Mouse (Mus musculus) ES-E14 (cell line): ENCODE data around the gene Habp2. TPM values are rescaled to one million over a fixed set of nuclear protein-coding genes. Genes with fewer than 3 reads are reported as not detected.

Experiments used
- DNase-seq: peaks from one replicate; pipeline ENCODE4 v3.0.0-alpha.2; 2013; ENCODE audit warnings: low read depth, low spot score
- H3K27ac ChIP-seq: 2 replicates; pipeline ENCODE4 v1.5.1; 2012; ENCODE audit warnings: low read depth, mild to moderate bottlenecking, low read length, moderate library complexity, mixed read lengths; ENCODE audit not compliant: poor library complexity, insufficient read depth, severe bottlenecking
- H3K36me3 ChIP-seq: 2 replicates; pipeline ENCODE4 v1.6.1; 2012; ENCODE audit warnings: mild to moderate bottlenecking, low read length, moderate library complexity, mixed read lengths; ENCODE audit not compliant: control insufficient read depth, poor library complexity, insufficient read depth, severe bottlenecking
- H3K4me1 ChIP-seq, 2 experiments: fragments of 150-350 bp in 1 of 2; sonication (generic) in 1 of 2; 2 replicates each; pipeline ENCODE4 v1.6.1; 2012; ENCODE audit warnings: low read length in 2 of 2, mild to moderate bottlenecking in 1 of 2, mixed read lengths in 1 of 2; ENCODE audit not compliant: control insufficient read depth in 2 of 2, insufficient read depth in 2 of 2, poor library complexity in 1 of 2
- H3K4me3 ChIP-seq, 2 experiments: fragments of 150-350 bp in 1 of 2; sonication (generic) in 1 of 2; 2 replicates each; pipeline ENCODE4 v1.5.1; 2012; ENCODE audit warnings: low read length in 2 of 2, low read depth in 1 of 2, mild to moderate bottlenecking in 1 of 2, mixed read lengths in 1 of 2; ENCODE audit not compliant: insufficient read depth in 1 of 2, poor library complexity in 1 of 2, severe bottlenecking in 1 of 2
- H3K9ac ChIP-seq: 2 replicates; pipeline ENCODE4 v1.6.1; 2012; ENCODE audit warnings: low read depth, mild to moderate bottlenecking, low read length, mixed read lengths; ENCODE audit not compliant: poor library complexity, insufficient read depth, severe bottlenecking
- H3K9me3 ChIP-seq: fragments of 150-350 bp; sonication (generic); 2 replicates; pipeline ENCODE4 v1.6.1; 2012; ENCODE audit warnings: low read depth, mild to moderate bottlenecking, low read length; ENCODE audit not compliant: control insufficient read depth, insufficient read depth
- CHD2 ChIP-seq: IDR thresholded peaks from 2 replicates; pipeline ENCODE4 v1.6.1; 2014; ENCODE audit warnings: mild to moderate bottlenecking, low read depth, low read length, inconsistent platforms
- HCFC1 ChIP-seq: IDR thresholded peaks from 2 replicates; pipeline ENCODE4 v1.6.1; 2012; ENCODE audit warnings: low read length, inconsistent platforms, borderline replicate concordance; ENCODE audit not compliant: insufficient read depth
- MAFK ChIP-seq: IDR thresholded peaks from 2 replicates; pipeline ENCODE4 v1.6.1; 2014; ENCODE audit warnings: mild to moderate bottlenecking, low read depth, low read length, inconsistent platforms; ENCODE audit not compliant: insufficient read depth
- ZC3H11A ChIP-seq: IDR thresholded peaks from 2 replicates; pipeline ENCODE4 v1.6.1; 2012; ENCODE audit warnings: low read depth, mild to moderate bottlenecking, inconsistent platforms, low read length, borderline replicate concordance
- ZNF384 ChIP-seq: IDR thresholded peaks from 2 replicates; pipeline ENCODE4 v1.6.1; 2012; ENCODE audit warnings: low read depth, low read length, inconsistent platforms
- in situ Hi-C, 2 experiments: fragments of 600-800 bp; cut with MboI; formaldehyde crosslinking; loops; one replicate each; pipeline ENCODE4 v1.15.1; 2025; ENCODE audit warnings: low sequenced_read_pairs in 2 of 2, inconsistent platforms in 1 of 2; ENCODE audit not compliant: unreplicated experiment in 2 of 2
- total RNA-seq: library from RNA; depleted of rRNA; stranded (reverse); fragments of 300-350 nt; gene quantifications from 2 replicates; pipeline ENCODE4 v1.2.3, GENCODE M21; 2012; rRNA removed

The Habp2 gene
- total RNA-seq, result 0.42 and 1.6 TPM in 2 replicates

- Histone ChIP-seq H3K36me3 (no peaks in the 10 kb centered on the region), H3K9me3 (no peaks in the 10 kb centered on the region), H3K4me1 (no peaks in the 10 kb centered on the region), H3K9ac (no peak within 1 kb of the TSS), H3K27ac (no peak within 1 kb of the TSS), H3K4me3 (no peak within 1 kb of the TSS)
- DNase-seq, result no peak
- TF ChIP-seq MAFK, result no peak
- TF ChIP-seq ZC3H11A, result no peak
- TF ChIP-seq ZNF384, result no peak
- in situ Hi-C loops, result no loop called here
Measured at GRCm38 (mm10) chr19:56286866-56287265, at the start of gene Habp2. Habp2 (plus strand) TSS chr19:56287137.

DNA sequence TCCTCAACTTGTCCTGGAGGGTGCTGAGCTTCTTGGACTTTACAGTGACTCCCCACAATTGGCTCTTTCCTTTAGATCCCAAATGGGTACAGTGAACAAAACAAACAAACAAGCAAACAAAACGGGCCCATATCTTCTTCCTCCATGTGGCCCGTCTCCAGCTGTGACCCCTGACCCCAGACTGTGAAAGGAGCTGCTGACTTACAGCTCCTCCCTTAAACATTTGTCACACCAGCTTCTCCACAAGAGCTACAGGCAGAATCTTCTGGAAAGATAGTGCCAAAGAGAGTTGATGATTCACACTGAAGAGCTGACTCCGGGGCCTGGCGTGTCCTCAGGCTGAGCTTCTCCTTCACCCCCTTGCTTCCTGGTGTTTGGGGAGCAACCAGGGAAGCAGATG, 48.4 kb upstream of the Habp2 start:
- DNase-seq, result no peak
- H3K4me1 ChIP-seq, result no peaks in the 10 kb centered on the region
- no peaks in the 10 kb centered on the region for H3K36me3 ChIP-seq
- H3K4me3 ChIP-seq, result no peak overlapping the region
- no peak overlapping the region for H3K9ac ChIP-seq
- H3K9me3 ChIP-seq, result no peaks in the 10 kb centered on the region
- no peak overlapping the region for H3K27ac ChIP-seq
- in situ Hi-C loops, result no loop called here
- TF ChIP-seq CHD2, result no peak
- no peak for TF ChIP-seq MAFK
- TF ChIP-seq ZNF384, result no peak
- no peak for TF ChIP-seq ZC3H11A
- TF ChIP-seq HCFC1, result no peak

DNA sequence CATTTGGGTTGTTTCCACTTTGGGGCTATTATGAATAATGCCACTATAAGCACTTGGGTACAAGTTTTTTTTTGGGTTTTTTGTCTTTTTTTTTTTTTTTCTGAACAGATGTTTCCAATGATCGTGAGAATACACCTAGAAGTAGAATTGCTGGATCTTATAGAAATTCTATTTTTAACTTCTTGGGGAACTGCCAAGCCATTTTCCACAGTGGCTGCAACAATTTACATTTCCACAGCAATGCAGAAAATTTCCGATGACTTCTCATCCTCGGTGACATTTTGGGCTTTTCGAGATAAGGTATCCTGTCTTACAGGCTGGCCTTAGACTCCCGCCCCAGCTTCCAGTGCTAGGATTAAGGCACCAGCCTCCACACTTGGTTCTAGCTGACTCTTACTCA, 41.7 kb upstream of the Habp2 start:
- Histone ChIP-seq H3K9ac (no peak overlapping the region), H3K4me1 (no peaks in the 10 kb centered on the region), H3K9me3 (no peaks in the 10 kb centered on the region), H3K4me3 (no peak overlapping the region), H3K27ac (no peak overlapping the region), H3K36me3 (no peaks in the 10 kb centered on the region)
- no peak for DNase-seq
- TF ChIP-seq MAFK, result no peak
- TF ChIP-seq CHD2, result no peak
- no peak for TF ChIP-seq ZC3H11A
- in situ Hi-C loops, result no loop called here

DNA sequence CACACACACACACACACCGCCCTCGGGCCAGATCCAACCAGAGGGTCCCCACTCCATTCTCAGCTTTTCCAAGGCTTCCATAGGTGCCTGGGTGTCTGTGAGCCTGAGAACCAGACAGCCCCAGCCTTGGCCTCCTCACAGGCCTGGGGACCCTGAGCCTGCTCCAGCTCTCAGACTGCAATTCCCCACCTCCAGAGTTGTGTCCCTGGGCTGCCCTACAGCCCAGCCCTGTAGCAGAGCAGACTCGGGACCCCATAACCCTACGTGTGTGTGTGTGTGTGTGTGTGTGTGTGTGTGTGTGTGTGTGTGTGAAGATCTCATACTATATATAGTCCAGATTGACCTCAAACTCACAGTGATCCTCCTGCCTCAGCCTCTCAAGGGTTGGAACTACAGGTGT, 34.1 kb upstream of the Habp2 start:
- Histone ChIP-seq H3K27ac (no peak overlapping the region), H3K4me1 (peaks cover 0 to 2% of the 10 kb centered on the region in 2 experiments; a peak in 1 of 4 replicates), H3K9me3 (no peaks in the 10 kb centered on the region), H3K36me3 (no peaks in the 10 kb centered on the region), H3K4me3 (no peak overlapping the region), H3K9ac (no peak overlapping the region)
- in situ Hi-C loops, result no loop called here
- no peak for DNase-seq
- TF ChIP-seq HCFC1, result no peak
- TF ChIP-seq CHD2, result no peak
- TF ChIP-seq ZC3H11A, result no peak
- no peak for TF ChIP-seq ZNF384
- TF ChIP-seq MAFK, result no peak

DNA sequence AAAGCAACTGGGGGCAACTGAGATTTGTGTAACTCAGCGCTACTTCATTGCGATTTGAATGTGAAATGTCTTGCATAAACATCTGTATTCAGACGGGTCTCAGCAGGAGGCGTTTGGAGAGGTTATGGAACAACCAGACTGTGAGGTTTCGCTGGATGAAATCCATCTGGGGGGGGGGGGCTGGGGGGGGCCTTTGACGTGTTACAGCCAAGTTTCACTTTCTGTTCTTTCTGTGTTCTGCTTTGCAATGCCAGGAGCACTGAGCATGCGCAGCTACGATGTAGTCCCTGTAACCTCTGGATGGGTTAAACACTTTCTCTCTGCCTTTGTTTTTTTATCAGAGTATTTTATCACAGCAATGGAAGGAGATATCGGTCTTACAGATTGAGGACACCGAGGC, 33.7 kb upstream of the Habp2 start:
- in situ Hi-C loops, result no loop called here
- Histone ChIP-seq H3K4me1 (peaks cover 0 to 2% of the 10 kb centered on the region in 2 experiments; a peak in 1 of 4 replicates), H3K4me3 (no peak overlapping the region), H3K9me3 (no peaks in the 10 kb centered on the region), H3K27ac (no peak overlapping the region), H3K9ac (no peak overlapping the region), H3K36me3 (no peaks in the 10 kb centered on the region)
- no peak for TF ChIP-seq ZNF384
- TF ChIP-seq CHD2, result no peak
- no peak for TF ChIP-seq HCFC1
- TF ChIP-seq ZC3H11A, result no peak
- TF ChIP-seq MAFK, result no peak
- no peak for DNase-seq
